In genomic region chr2:119636781-119637180, GRCm38 (mm10) we compare ENCODE assay signal across 12 mouse cellular contexts. TPM values are rescaled to one million over a fixed set of nuclear protein-coding genes. Genes with fewer than 3 reads are reported as not detected.
A peak's percentile ranks its signal among the peaks of the same experiment; 100 is the strongest.
DNase-seq lines count a peak whose midpoint lies in the region; ATAC-seq and TF ChIP-seq lines count a peak whose summit lies in the region.
"Had no signal": no experiment of that assay in that cellular context is flagged by ENCODE, and none has a peak within 500 bp of the region (broad histone marks: within the 10 kb centered on the region; RNA-seq: fewer than 3 reads in every experiment).

No protein-coding gene starts in this region.

- TF ChIP-seq POLR2A in thymus, adult 2 months (IDR thresholded peaks at IDR 0.05; ENCODE audit: control insufficient read depth, extremely low read depth, insufficient read depth, low read length, poor library complexity): no peak
- no peak for TF ChIP-seq POLR2A in brain, embryonic 14.5 days (IDR thresholded peaks at IDR 0.05; ENCODE audit: borderline replicate concordance, extremely low read depth, insufficient read depth, insufficient read length, poor library complexity, severe bottlenecking)

- H3K4me2 ChIP-seq in intestine, postnatal 0 days (replicated peaks; ENCODE audit: low read depth): no peak overlapping the region
- no peak overlapping the region for H3K4me2 ChIP-seq in intestine, embryonic 16.5 days (ENCODE audit: low read depth, low read length)
- H3K4me2 ChIP-seq: hindbrain, embryonic 15.5 days; midbrain, embryonic 11.5 days had no signal

- H3K4me3 ChIP-seq in intestine, postnatal 0 days (ENCODE audit: low read depth, low read length): no peak overlapping the region
- H3K4me3 ChIP-seq in intestine, embryonic 16.5 days (ENCODE audit: low read length): no peak overlapping the region
- no peak overlapping the region for H3K4me3 ChIP-seq in thymus, adult 2 months (ENCODE audit: control insufficient read depth, insufficient read depth, low read length)
- H3K4me3 ChIP-seq: hindbrain, embryonic 15.5 days had no signal

- H3K27ac ChIP-seq in intestine, postnatal 0 days (ENCODE audit: low read depth, low read length): no peak overlapping the region
- no peak overlapping the region for H3K27ac ChIP-seq in intestine, embryonic 16.5 days (ENCODE audit: low read length)
- H3K27ac ChIP-seq in thymus, adult 2 months (ENCODE audit: control insufficient read depth, insufficient read depth, low read length): no peak overlapping the region
- H3K27ac ChIP-seq: hindbrain, embryonic 15.5 days had no signal

- no peaks in the 10 kb centered on the region for H3K4me1 ChIP-seq in intestine, postnatal 0 days (replicated peaks; ENCODE audit: control insufficient read depth, insufficient read depth, low read length)
- H3K4me1 ChIP-seq in intestine, embryonic 16.5 days (ENCODE audit: control insufficient read depth, insufficient read depth, low read length): no peaks in the 10 kb centered on the region
- H3K4me1 ChIP-seq in thymus, adult 2 months (replicated peaks; ENCODE audit: control insufficient read depth, insufficient read depth, low read length): no peaks in the 10 kb centered on the region
- H3K4me1 ChIP-seq: hindbrain, embryonic 15.5 days had no signal

- WGBS in intestine, postnatal 0 days: 83% methylated on average over 1 of the region's 1 CpGs
- WGBS in intestine, embryonic 16.5 days: 83% methylated on average over 1 of the region's 1 CpGs
- 97% methylated on average over 1 of the region's 1 CpGs for WGBS in thymus, adult 2 months

- H3K27me3 ChIP-seq in intestine, postnatal 0 days (replicated peaks; ENCODE audit: control insufficient read depth, insufficient read depth, low read length): no peaks in the 10 kb centered on the region
- no peaks in the 10 kb centered on the region for H3K27me3 ChIP-seq in intestine, embryonic 16.5 days (replicated peaks; ENCODE audit: control insufficient read depth, insufficient read depth, low read length)
- H3K27me3 ChIP-seq in thymus, adult 2 months (ENCODE audit: control insufficient read depth, insufficient read depth, low read length): no peaks in the 10 kb centered on the region
- H3K27me3 ChIP-seq: hindbrain, embryonic 15.5 days had no signal

- peak; percentile 12 for DNase-seq in thymus, postnatal 4 days
- DNase-seq in thymus, adult 2 months: no peak
- peak; percentile 3 for DNase-seq in brain, embryonic 14.5 days (ENCODE audit: low read depth)
- no peak for DNase-seq in urinary bladder, postnatal 4 days (ENCODE audit: low spot score in 2 of 2)
- no peak for DNase-seq in gastrocnemius, adult 8-10 months (ENCODE audit: low spot score in 2 of 2)
- DNase-seq: cerebellum, adult 2 months; layer of hippocampus, adult 9-11 months; lung, postnatal 14 days had no signal

- peaks cover 59% of the 10 kb centered on the region for H3K36me3 ChIP-seq in intestine, postnatal 0 days (ENCODE audit: control insufficient read depth, insufficient read depth)
- peaks cover 5% of the 10 kb centered on the region for H3K36me3 ChIP-seq in intestine, embryonic 16.5 days (ENCODE audit: control insufficient read depth, insufficient read depth, low read length)
- peaks cover 71% of the 10 kb centered on the region for H3K36me3 ChIP-seq in thymus, adult 2 months (ENCODE audit: control insufficient read depth, insufficient read depth, low read length)
- H3K36me3 ChIP-seq: hindbrain, embryonic 15.5 days had no signal

- no peaks in the 10 kb centered on the region for H3K9me3 ChIP-seq in intestine, postnatal 0 days (ENCODE audit: control insufficient read depth)
- no peaks in the 10 kb centered on the region for H3K9me3 ChIP-seq in intestine, embryonic 16.5 days (ENCODE audit: control insufficient read depth, low read length)
- H3K9me3 ChIP-seq: hindbrain, embryonic 15.5 days had no signal

- TF ChIP-seq CTCF in intestine, postnatal 0 days (IDR thresholded peaks at IDR 0.05; ENCODE audit: low read depth): peak; percentile 26; the same call in 1 of the 2 replicates
- no peak for TF ChIP-seq CTCF in thymus, adult 2 months (IDR thresholded peaks at IDR 0.05; ENCODE audit: borderline replicate concordance, control insufficient read depth, extremely low read depth, insufficient read depth, low read length, poor library complexity)
- TF ChIP-seq CTCF in brain, embryonic 14.5 days (IDR thresholded peaks at IDR 0.05; ENCODE audit: borderline replicate concordance, extremely low read depth, insufficient read depth, insufficient read length): no peak

- no peak for ATAC-seq in intestine, postnatal 0 days
- ATAC-seq in intestine, embryonic 16.5 days: no peak

- H3K9ac ChIP-seq in intestine, postnatal 0 days (ENCODE audit: low read depth, low read length): no peak overlapping the region
- no peak overlapping the region for H3K9ac ChIP-seq in intestine, embryonic 16.5 days (ENCODE audit: low read depth, low read length)
- H3K9ac ChIP-seq: hindbrain, embryonic 15.5 days had no signal

RNA-seq across cellular contexts. Expression of gene Oip5, which starts 18.5 kb away (rescaled TPM):
- polyA plus RNA-seq in intestine, postnatal 0 days (2015; fragmentation: Nextera tagmentation; extraction: Ambion mirVana): 6.6 and 6.7 TPM in 2 replicates
- 18.2 and 23.6 TPM in 2 replicates for polyA plus RNA-seq in intestine, embryonic 16.5 days (2015; fragmentation: Nextera tagmentation; extraction: Ambion mirVana)
- polyA plus RNA-seq in thymus, adult 2 months (2012; rRNA removed): 21.8 and 30.0 TPM in 2 replicates
- polyA plus RNA-seq in brain, embryonic 14.5 days (2012; rRNA removed): 6.6 and 12.6 TPM in 2 replicates
- under 1 TPM in 1 of 4 experiments, not detected in 3; 0.27 TPM for total RNA-seq in gastrocnemius, adult 8-10 months (2022)

RNA-seq across cellular contexts. Expression of gene Nusap1, which starts 18.7 kb away (rescaled TPM):
- polyA plus RNA-seq in intestine, postnatal 0 days (2015; fragmentation: Nextera tagmentation; extraction: Ambion mirVana): 15.6 and 18.7 TPM in 2 replicates
- polyA plus RNA-seq in intestine, embryonic 16.5 days (2015; fragmentation: Nextera tagmentation; extraction: Ambion mirVana): 50.5 and 57.1 TPM in 2 replicates
- 11.1 and 13.5 TPM in 2 replicates for polyA plus RNA-seq in thymus, adult 2 months (2012; rRNA removed)
- 14.7 and 19.5 TPM in 2 replicates for polyA plus RNA-seq in brain, embryonic 14.5 days (2012; rRNA removed)
- under 1 TPM in 2 of 4 experiments, not detected in 2; 0.10 to 0.38 TPM for total RNA-seq in gastrocnemius, adult 8-10 months (2022)

RNA-seq across cellular contexts. Expression of gene Ndufaf1, which starts 25.8 kb away (rescaled TPM):
- 24.3 and 26.6 TPM in 2 replicates for polyA plus RNA-seq in intestine, postnatal 0 days (2015; fragmentation: Nextera tagmentation; extraction: Ambion mirVana)
- 47.9 and 56.0 TPM in 2 replicates for polyA plus RNA-seq in intestine, embryonic 16.5 days (2015; fragmentation: Nextera tagmentation; extraction: Ambion mirVana)
- polyA plus RNA-seq in thymus, adult 2 months (2012; rRNA removed): 4.1 and 5.0 TPM in 2 replicates
- polyA plus RNA-seq in brain, embryonic 14.5 days (2012; rRNA removed): 11.9 and 14.3 TPM in 2 replicates
- 10 to 100 TPM; 41.9 to 47.7 (median 45.5) TPM for total RNA-seq in gastrocnemius, adult 8-10 months (2022)

RNA-seq across cellular contexts. Expression of gene Rtf1, which starts 38.1 kb away (rescaled TPM):
- polyA plus RNA-seq in intestine, postnatal 0 days (2015; fragmentation: Nextera tagmentation; extraction: Ambion mirVana): 29.4 and 32.1 TPM in 2 replicates
- polyA plus RNA-seq in intestine, embryonic 16.5 days (2015; fragmentation: Nextera tagmentation; extraction: Ambion mirVana): 23.8 and 29.6 TPM in 2 replicates
- 17.3 and 21.0 TPM in 2 replicates for polyA plus RNA-seq in thymus, adult 2 months (2012; rRNA removed)
- 32.2 and 47.3 TPM in 2 replicates for polyA plus RNA-seq in brain, embryonic 14.5 days (2012; rRNA removed)
- 10 to 100 TPM; 21.3 to 27.2 (median 24.9) TPM for total RNA-seq in gastrocnemius, adult 8-10 months (2022)

Comparison
In these comparisons a context has a peak if more than half of its experiments do, and no peak if none do; other contexts are left out.
1. DNase-seq: peak in thymus, postnatal 4 days (single experiment) and brain, embryonic 14.5 days (single experiment); none in thymus, adult 2 months (single experiment), urinary bladder, postnatal 4 days (0 of 2) and gastrocnemius, adult 8-10 months (0 of 2).